Mouse (Mus musculus) hindbrain, embryonic 15.5 days (tissue): Measurements from ENCODE around the gene Gas2l2. TPM values are rescaled to one million over a fixed set of nuclear protein-coding genes. Genes with fewer than 3 reads are reported as not detected.

Source experiments
- ATAC-seq: fragments of 200-750 bp; cut with Nextera tagmentation; 2 replicates; pipeline ENCODE4 v1.8.0; 2017; ENCODE audit warnings: low read depth, moderate number of reproducible peaks, moderate TSS enrichment; ENCODE audit not compliant: low FRiP score
- H3K27ac ChIP-seq: fragments of 300-500 bp; sonication (generic); replicated peaks from 2 replicates; pipeline ENCODE4 v1.5.1; 2015; ENCODE audit warnings: mild to moderate bottlenecking, inconsistent platforms
- H3K27me3 ChIP-seq: fragments of 300-500 bp; sonication (generic); 2 replicates; pipeline ENCODE4 v1.6.1; 2015; ENCODE audit warnings: control low read depth, inconsistent platforms
- H3K36me3 ChIP-seq: fragments of 300-500 bp; sonication (generic); 2 replicates; pipeline ENCODE4 v1.6.1; 2015; ENCODE audit warnings: control low read depth, inconsistent platforms
- H3K4me1 ChIP-seq: fragments of 300-500 bp; sonication (generic); replicated peaks from 2 replicates; pipeline ENCODE4 v1.6.1; 2015; ENCODE audit warnings: control low read depth, inconsistent platforms
- H3K4me2 ChIP-seq: fragments of 300-500 bp; sonication (generic); 2 replicates; pipeline ENCODE4 v1.6.1; 2015; ENCODE audit warnings: moderate library complexity, mild to moderate bottlenecking, inconsistent platforms
- H3K4me3 ChIP-seq: fragments of 300-500 bp; sonication (generic); 2 replicates; pipeline ENCODE4 v1.5.1; 2015; ENCODE audit warnings: mild to moderate bottlenecking, inconsistent platforms
- H3K9ac ChIP-seq: fragments of 300-500 bp; sonication (generic); 2 replicates; pipeline ENCODE4 v1.6.1; 2015; ENCODE audit warnings: inconsistent platforms
- H3K9me3 ChIP-seq: fragments of 300-500 bp; sonication (generic); 2 replicates; pipeline ENCODE4 v1.6.1; 2016; ENCODE audit warnings: control low read depth, inconsistent platforms
- WGBS: fragments of 180-500 bp; shearing (Covaris S2); methylation state at CpG from one replicate; pipeline ENCODE4 v1.1.7; 2015; 5-methylcytosine and 5-hydroxymethylcytosine counted together
- polyA plus RNA-seq: library from polyadenylated mRNA; unstranded; fragments of >200 nt; fragmentation: Nextera tagmentation; extraction: Ambion mirVana; gene quantifications from 2 replicates; pipeline ENCODE4 v1.2.1, GENCODE M21; 2015

Gas2l2 gene
- polyA plus RNA-seq, 1 experiment from 2014 or later = 0.91 TPM

- 32% methylated on average over 7 of the region's 7 CpGs for WGBS
- Histone ChIP-seq H3K27me3 (peaks cover 42% of the 10 kb centered on the region), H3K4me3 (peak overlapping the region; percentile 71; the same call in 1 of the 2 replicates), H3K36me3 (no peaks in the 10 kb centered on the region), H3K9ac (no peak overlapping the region), H3K4me2 (peak overlapping the region; percentile 93), H3K27ac (no peak overlapping the region), H3K4me1 (peaks cover 18% of the 10 kb centered on the region), H3K9me3 (no peaks in the 10 kb centered on the region)
- no peak for ATAC-seq
These were observed 12.0 kb upstream of the Gas2l2 start for GRCm38 (mm10) chr11:83441235-83441634.

- peaks cover 18% of the 10 kb centered on the region for H3K4me1 ChIP-seq
- peak; percentile 96 for ATAC-seq
- peak overlapping the region; percentile 71 for H3K4me3 ChIP-seq
- 0% methylated on average over 56 of the region's 75 CpGs for WGBS
- H3K4me2 ChIP-seq = peak overlapping the region; percentile 93
- no peaks in the 10 kb centered on the region for H3K36me3 ChIP-seq
- H3K27me3 ChIP-seq = peaks cover 38% of the 10 kb centered on the region
- H3K27ac ChIP-seq = no peak overlapping the region
- H3K9me3 ChIP-seq = no peaks in the 10 kb centered on the region
- H3K9ac ChIP-seq = peak overlapping the region; percentile 61
These were observed 11.1 kb upstream of the Gas2l2 start for GRCm38 (mm10) chr11:83440081-83441064.

GRCm38 (mm10) chr11:83439426-83440060 is 10.3 kb upstream of the Gas2l2 start:
- WGBS = 31% methylated on average over 11 of the region's 11 CpGs
- ATAC-seq = no peak
- H3K9me3 ChIP-seq = no peaks in the 10 kb centered on the region
- H3K9ac ChIP-seq = 0 out of 2 replicates have a peak overlapping the region, but pooled peaks have one; percentile 61
- H3K4me3 ChIP-seq = peak overlapping the region; percentile 71
- peaks cover 13% of the 10 kb centered on the region for H3K4me1 ChIP-seq
- no peaks in the 10 kb centered on the region for H3K36me3 ChIP-seq
- H3K27ac ChIP-seq = no peak overlapping the region
- peaks cover 30% of the 10 kb centered on the region for H3K27me3 ChIP-seq
- H3K4me2 ChIP-seq = peak overlapping the region; percentile 93

GRCm38 (mm10) chr11:83437377-83437776 is 8.1 kb upstream of the Gas2l2 start, which contains the start of gene 1700020L24Rik:
Gene 1700020L24Rik, plus strand, starts transcription at chr11:83437677.
- Histone ChIP-seq H3K9ac (no peak within 1 kb of the TSS), H3K27ac (no peak within 1 kb of the TSS), H3K4me3 (no peak within 1 kb of the TSS), H3K27me3 (peaks cover 10% of the 10 kb centered on the region), H3K4me2 (no peak within 1 kb of the TSS), H3K9me3 (no peaks in the 10 kb centered on the region), H3K36me3 (no peaks in the 10 kb centered on the region), H3K4me1 (peaks cover 6% of the 10 kb centered on the region)
- ATAC-seq = no peak
- WGBS = 95% methylated on average over 1 of the region's 1 CpGs

GRCm38 (mm10) chr11:83432533-83432932 is 3.3 kb upstream of the Gas2l2 start:
- no peaks in the 10 kb centered on the region for H3K36me3 ChIP-seq
- no peak overlapping the region for H3K4me2 ChIP-seq
- H3K4me3 ChIP-seq = no peak overlapping the region
- H3K27ac ChIP-seq = no peak overlapping the region
- no peak overlapping the region for H3K9ac ChIP-seq
- no peaks in the 10 kb centered on the region for H3K4me1 ChIP-seq
- WGBS = 76% methylated on average over 2 of the region's 2 CpGs
- no peaks in the 10 kb centered on the region for H3K9me3 ChIP-seq
- no peak for ATAC-seq
- H3K27me3 ChIP-seq = 0 out of 2 replicates have a peak, but pooled peaks cover 2% of the 10 kb centered on the region

GRCm38 (mm10) chr11:83426964-83427363 is 2.3 kb downstream of the Gas2l2 start:
- Histone ChIP-seq H3K9ac (no peak overlapping the region), H3K4me1 (no peaks in the 10 kb centered on the region), H3K9me3 (no peaks in the 10 kb centered on the region), H3K27me3 (0 out of 2 replicates have a peak, but pooled peaks cover 9% of the 10 kb centered on the region), H3K4me2 (peak overlapping the region; percentile 34; the same call in 1 of the 2 replicates), H3K36me3 (no peaks in the 10 kb centered on the region), H3K27ac (no peak overlapping the region), H3K4me3 (peak overlapping the region; percentile 19; the same call in 1 of the 2 replicates)
- 0 out of 2 replicates have a peak, but pooled peaks have one; percentile 27 for ATAC-seq
- 40% methylated on average over 17 of the region's 17 CpGs for WGBS

- ATAC-seq = peak; percentile 71; the same call in 1 of the 2 replicates
- H3K4me3 ChIP-seq = no peak overlapping the region
- H3K9ac ChIP-seq = no peak overlapping the region
- H3K27ac ChIP-seq = no peak overlapping the region
- H3K9me3 ChIP-seq = no peaks in the 10 kb centered on the region
- H3K27me3 ChIP-seq = peaks cover 17% of the 10 kb centered on the region
- H3K36me3 ChIP-seq = no peaks in the 10 kb centered on the region
- 7% methylated on average over 8 of the region's 8 CpGs for WGBS
- no peaks in the 10 kb centered on the region for H3K4me1 ChIP-seq
- H3K4me2 ChIP-seq = no peak overlapping the region
These were observed 4.6 kb downstream of the Gas2l2 start for GRCm38 (mm10) chr11:83424681-83425080.

GRCm38 (mm10) chr11:83421305-83421704 is 8.0 kb downstream of the Gas2l2 start:
- WGBS = 8% methylated on average over 9 of the region's 9 CpGs
- Histone ChIP-seq H3K27ac (no peak overlapping the region), H3K9me3 (no peaks in the 10 kb centered on the region), H3K9ac (no peak overlapping the region), H3K4me1 (peaks cover 21% of the 10 kb centered on the region), H3K27me3 (peaks cover 22% of the 10 kb centered on the region), H3K36me3 (no peaks in the 10 kb centered on the region), H3K4me3 (no peak overlapping the region), H3K4me2 (no peak overlapping the region)
- ATAC-seq = no peak

GRCm38 (mm10) chr11:83420338-83420737 is 8.9 kb downstream of the Gas2l2 start:
- no peak overlapping the region for H3K9ac ChIP-seq
- 37% methylated on average over 4 of the region's 4 CpGs for WGBS
- H3K36me3 ChIP-seq = no peaks in the 10 kb centered on the region
- no peak overlapping the region for H3K4me3 ChIP-seq
- H3K4me1 ChIP-seq = peaks cover 21% of the 10 kb centered on the region
- no peak overlapping the region for H3K4me2 ChIP-seq
- ATAC-seq = no peak
- no peaks in the 10 kb centered on the region for H3K9me3 ChIP-seq
- no peak overlapping the region for H3K27ac ChIP-seq
- H3K27me3 ChIP-seq = peaks cover 18% of the 10 kb centered on the region

- Histone ChIP-seq H3K4me1 (peaks cover 21% of the 10 kb centered on the region), H3K4me2 (peak overlapping the region; percentile 49), H3K9ac (no peak overlapping the region), H3K4me3 (peak overlapping the region; percentile 17), H3K27me3 (peaks cover 18% of the 10 kb centered on the region), H3K9me3 (no peaks in the 10 kb centered on the region), H3K27ac (no peak overlapping the region), H3K36me3 (no peaks in the 10 kb centered on the region)
- ATAC-seq = 0 out of 2 replicates have a peak, but pooled peaks have one; percentile 21
- 9% methylated on average over 38 of the region's 38 CpGs for WGBS
These were observed 10.7 kb downstream of the Gas2l2 start for GRCm38 (mm10) chr11:83418566-83418965.

GRCm38 (mm10) chr11:83417708-83418107 is 11.5 kb downstream of the Gas2l2 start:
- no peak for ATAC-seq
- Histone ChIP-seq H3K4me1 (peaks cover 21% of the 10 kb centered on the region), H3K4me3 (no peak overlapping the region), H3K36me3 (no peaks in the 10 kb centered on the region), H3K9ac (no peak overlapping the region), H3K27ac (no peak overlapping the region), H3K27me3 (peaks cover 18% of the 10 kb centered on the region), H3K4me2 (no peak overlapping the region), H3K9me3 (no peaks in the 10 kb centered on the region)
- 72% methylated on average over 7 of the region's 7 CpGs for WGBS

GRCm38 (mm10) chr11:83417080-83417479 is 12.2 kb downstream of the Gas2l2 start:
- Histone ChIP-seq H3K36me3 (no peaks in the 10 kb centered on the region), H3K4me3 (no peak overlapping the region), H3K9ac (no peak overlapping the region), H3K4me2 (no peak overlapping the region), H3K27me3 (peaks cover 18% of the 10 kb centered on the region), H3K27ac (no peak overlapping the region), H3K9me3 (no peaks in the 10 kb centered on the region), H3K4me1 (peaks cover 21% of the 10 kb centered on the region)
- no peak for ATAC-seq
- 19% methylated on average over 5 of the region's 5 CpGs for WGBS
